Mouse (Mus musculus): ENCODE measurements around the gene Olfr437.
"Not testable (repeated sequence)": the region's sequence is repeated elsewhere in the genome, so short reads cannot be mapped to it uniquely, and the experiment has no call there.

Olfr437 gene

DNA sequence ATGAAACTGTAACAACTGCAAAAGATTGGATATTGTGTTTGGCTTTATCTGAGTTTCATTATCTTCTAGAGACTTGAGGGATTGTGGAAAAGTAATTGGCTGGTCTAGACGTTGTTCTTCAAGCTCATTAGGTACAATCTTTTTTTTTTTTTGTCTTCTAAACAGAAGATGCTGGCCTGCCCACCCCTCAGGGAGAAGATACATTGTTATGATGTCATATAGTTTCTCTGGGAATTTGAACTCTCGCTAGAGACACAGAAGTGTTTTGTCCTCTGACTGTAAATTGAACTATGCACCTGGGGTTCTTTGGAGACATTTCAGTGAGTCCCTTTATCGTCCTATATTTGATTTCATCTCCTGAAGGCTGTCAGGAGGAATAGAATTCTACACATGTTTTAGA, at the start of gene Olfr437:
Gene Olfr437, plus strand, starts transcription at position 301 of the 400 bp plus-strand sequence.
- no peak for DNase-seq

DNA sequence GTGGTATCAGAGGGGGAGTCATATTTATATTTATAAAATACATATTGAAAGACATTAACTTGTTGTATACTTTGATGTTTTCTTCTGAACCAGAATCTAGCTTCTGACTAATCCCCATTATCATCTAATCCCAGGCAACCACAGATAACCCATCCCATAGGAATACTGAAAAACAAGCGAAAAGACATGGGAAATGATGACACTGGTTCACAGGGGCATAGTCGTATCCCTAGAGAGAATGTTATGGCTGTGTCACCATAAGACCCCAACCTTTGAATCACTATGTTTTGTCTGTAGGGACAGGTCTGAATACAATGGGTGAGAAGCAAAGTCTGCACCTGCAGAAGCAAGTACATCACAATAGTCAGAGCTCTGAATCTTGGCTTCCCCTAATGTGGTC, 16.8 kb upstream of the Olfr437 start, which contains the start of gene Olfr237-ps1:
Gene Olfr237-ps1, plus strand, starts transcription at position 301 of the 400 bp plus-strand sequence.
- DNase-seq, result not testable (repeated sequence)

DNA sequence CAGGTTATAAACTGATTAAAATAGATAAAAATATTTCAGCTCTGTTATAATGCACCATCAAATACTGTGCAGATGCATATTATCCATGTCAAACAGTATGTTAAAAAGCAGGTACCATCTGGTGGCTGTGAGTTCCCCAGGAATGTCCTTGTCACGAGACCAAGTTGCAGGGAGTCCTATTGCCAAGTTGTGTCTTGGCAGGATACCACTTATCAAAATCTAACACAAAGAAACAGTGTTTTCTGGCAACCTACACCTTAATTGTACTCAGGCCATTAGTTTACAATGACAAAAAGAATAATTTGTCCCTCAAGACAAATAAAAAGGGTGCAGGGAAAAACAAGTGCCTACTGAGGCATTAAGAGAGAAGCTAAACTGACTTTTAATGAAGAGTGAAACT, 3.6 kb upstream of the Olfr437 start:
- no peak for DNase-seq

DNA sequence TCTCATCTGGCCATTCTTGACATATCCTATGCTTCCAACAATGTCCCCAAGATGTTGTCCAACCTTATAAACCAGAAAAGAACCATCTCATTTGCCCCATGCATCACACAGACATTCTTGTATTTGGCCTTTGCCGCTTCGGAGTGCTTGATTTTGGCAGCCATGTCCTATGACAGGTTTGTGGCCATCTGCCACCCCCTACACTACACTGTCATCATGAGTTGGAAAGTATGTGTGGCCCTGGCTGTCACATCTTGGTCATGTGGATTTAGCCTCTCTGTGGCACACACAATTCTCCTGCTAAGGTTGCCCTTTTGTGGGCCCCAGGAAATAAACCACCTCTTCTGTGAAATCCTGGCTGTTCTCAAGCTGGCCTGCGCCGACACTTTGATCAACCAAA, 4.2 kb downstream of the Olfr437 start:
- no peak for DNase-seq

DNA sequence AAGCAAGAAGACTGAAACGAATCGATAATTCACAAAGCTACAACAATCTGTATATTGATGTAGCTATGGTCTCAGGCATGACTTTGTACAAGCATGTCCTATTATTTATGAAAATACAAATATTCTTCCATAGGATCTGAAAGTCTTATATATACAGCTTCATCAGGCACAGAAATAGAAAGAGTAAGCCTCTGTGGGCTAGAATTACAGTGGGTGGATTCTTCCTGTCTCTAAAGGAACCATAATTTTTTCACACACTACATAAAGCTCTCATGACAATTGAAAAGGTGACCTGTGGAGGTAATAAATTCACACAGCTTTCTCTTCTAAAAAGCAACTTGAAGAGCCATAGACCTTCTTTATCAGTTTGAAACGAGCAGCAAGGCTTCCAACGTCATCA, 8.8 kb downstream of the Olfr437 start, which contains the start of gene Olfr13:
Gene Olfr13, plus strand, starts transcription at position 301 of the 400 bp plus-strand sequence.
- no peak for DNase-seq

DNA sequence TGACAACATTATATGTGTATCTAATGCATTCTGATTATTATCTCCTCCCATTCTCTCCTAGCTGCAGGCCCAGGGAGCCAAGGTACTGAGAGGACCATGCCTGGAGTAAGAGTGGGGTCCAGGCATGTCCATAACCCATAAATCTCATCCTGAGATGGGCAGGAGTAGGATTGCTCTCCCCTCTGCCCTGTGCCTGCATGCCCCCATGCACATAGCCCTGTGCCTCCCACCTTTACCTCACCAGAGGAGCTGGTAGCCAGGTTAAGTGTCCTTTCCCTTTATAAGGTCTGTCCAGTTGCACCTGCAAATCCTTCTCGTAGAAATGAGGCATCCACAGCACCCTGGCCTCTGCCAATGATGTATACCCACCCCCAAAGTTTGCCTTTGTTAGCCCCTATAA, 15.0 kb downstream of the Olfr437 start:
- DNase-seq, result no peak

DNA sequence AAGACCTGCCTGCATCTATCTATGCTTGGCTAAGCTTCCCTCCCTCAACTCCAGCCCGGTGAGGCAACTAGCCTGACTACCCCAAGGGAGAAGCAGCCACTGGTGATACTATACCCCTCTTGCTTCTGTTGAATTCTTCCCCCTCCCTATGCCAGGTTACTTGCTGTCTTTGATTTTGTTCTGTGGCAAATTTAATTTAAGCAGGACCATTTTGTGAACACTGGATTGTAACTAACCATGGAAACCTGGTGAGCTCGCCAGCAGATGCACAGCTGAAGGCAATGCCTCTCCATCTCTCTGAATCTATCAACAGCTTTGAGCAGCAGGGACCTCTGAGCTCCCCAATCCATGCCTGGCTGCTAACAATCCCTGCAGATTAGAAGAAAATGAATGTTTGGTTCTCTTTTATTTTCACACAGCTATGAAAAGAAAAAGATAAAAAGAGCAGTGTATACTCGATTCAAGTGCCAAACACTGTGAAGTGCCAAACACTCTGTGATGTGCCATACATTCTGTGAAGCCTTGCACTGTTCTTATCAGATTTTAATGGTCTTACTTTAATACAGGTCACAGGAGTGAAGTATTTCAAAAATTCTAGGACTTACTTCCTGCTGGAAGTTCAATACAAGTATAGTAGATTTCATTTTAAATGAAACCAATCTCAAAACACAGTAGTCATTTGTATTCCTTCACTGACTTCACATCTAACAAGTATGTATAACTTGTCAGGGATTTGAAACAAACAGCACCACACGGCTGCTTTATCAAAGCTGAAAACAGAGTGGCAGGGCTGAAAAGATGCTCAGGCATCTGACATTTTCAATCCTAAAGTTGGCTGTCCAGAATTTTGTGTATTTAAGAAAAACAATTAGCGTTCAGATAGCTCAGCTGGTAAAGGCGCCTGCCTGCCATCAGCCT, 15.8 kb downstream of the Olfr437 start:
- no peak for DNase-seq

DNA sequence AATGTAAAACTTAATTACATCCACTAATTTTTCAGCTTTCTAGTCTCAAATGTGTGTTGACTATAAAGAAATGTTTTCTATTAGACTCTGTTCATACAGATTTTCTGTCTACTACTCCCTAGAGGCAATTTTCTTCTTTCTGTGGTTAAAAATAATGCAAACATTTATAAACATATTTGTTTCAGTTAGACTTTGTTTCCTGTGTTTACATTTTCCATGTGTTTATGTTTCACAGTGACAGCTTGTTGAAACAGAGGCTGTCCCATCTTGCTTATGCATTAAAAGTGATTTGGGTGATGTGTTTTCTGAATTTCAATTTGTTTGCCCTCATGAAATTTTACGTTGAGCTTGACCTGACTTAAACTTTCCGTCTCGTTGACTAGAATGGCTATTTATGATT, 27.9 kb downstream of the Olfr437 start:
- no peak for DNase-seq

DNA sequence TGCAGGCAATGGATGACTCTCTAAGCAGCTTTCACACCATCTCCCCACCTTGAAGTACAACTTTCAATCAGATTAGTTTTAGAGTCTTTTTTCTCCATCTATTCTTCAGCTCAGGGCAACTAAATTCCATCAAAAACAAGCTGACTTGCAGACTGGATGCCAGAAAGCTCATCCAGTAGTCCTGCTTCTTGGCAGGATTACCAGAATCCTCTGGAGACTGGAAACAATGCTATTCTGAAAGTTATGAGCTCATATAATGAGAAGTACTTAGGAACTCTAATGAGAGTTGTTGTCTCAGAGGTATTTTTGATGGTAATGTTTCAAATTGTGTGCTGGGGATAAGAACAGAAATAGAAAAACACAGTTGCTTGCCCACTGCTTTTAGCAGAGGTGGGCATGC, 33.7 kb downstream of the Olfr437 start, which contains the start of gene Olfr435:
Gene Olfr435, plus strand, starts transcription at position 366 of the 400 bp plus-strand sequence.
- no peak for DNase-seq

DNA sequence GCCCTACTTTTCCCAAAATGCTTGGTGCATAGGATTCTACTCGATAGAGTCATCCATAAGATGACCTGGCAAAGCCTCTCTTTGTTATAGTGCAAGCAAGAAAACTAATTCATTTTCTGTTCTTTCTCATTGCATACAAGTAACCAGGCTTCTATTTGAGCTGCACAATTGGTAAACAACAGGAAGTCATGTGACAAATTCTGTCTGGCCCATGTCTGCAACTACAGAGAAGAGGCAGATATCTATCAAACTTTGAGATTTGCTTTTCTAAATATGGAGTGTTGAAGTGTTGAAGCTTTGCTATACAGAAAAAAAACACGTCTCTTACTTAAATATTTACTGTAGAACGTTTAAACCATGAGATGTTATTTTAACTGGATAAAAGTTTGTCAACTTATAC, 35.0 kb downstream of the Olfr437 start:
- no peak for DNase-seq

DNA sequence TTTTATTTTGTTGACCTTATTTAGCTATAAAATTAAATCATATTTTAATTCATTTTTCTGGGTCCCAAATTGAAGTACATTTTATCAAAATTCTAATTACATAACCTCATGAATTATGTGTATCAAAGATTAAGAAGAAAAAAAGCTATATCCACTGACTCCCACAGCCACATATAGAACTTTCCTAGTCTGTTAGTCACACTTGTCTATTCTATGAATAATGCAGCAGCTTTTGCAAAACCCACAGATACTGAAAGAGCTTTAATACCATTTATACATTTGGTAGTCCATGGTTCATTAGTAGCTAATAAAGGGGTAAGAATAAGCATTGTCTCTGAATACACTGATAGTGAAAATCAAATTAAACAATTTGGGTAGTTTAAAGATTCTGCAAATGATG, 39.7 kb downstream of the Olfr437 start:
- DNase-seq, result no peak

DNA sequence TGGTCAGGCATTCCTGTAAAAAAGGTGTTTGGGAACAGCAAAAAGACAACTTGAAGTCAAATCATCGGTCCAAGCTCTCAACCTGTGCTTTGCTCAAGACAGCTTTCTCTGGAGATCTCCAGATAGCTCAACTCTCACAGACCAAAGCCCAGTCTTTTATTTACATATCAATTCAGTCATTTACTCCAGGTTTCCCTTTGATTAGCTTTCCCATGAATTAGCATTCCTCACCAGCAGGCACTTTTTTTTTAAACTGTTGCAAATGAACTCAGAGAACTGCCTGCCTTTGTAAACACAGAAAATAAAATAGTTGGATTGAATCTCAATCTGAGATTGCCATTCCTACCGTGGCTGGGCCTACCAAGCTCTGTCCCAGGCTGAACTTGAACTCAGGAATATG, 42.3 kb downstream of the Olfr437 start:
- DNase-seq, result no peak

DNA sequence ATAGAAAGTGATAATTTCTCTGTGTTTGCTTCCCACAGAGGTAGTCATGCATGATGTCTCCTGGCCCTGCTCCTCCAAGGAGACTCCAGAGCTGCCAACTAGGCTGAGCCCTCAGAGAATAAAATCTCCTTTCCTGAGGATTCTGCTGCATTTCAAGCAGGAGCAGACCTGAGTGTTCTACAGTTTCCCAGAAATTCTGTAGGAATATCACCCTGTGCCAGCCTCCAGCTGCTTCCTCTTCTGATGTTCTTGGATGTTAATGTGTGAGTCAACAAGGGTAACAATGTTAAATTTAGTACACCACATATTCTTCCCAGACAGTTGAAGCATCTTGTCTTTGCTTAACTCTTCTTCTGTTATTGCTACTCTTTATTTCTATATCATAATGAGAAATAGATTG, 49.8 kb downstream of the Olfr437 start, which contains the start of gene Olfr434:
Gene Olfr434, plus strand, starts transcription at position 149 of the 400 bp plus-strand sequence.
- not testable (repeated sequence) for DNase-seq

Measured in kidney, adult 18-20 months (tissue).